15 mouse cellular contexts compared by ENCODE assay signal in genomic region chr11:32516916-32517712, GRCm38 (mm10). TPM values are rescaled to one million over a fixed set of nuclear protein-coding genes. Genes with fewer than 3 reads are reported as not detected.
DNase-seq lines count a peak whose midpoint lies in the region; ATAC-seq and TF ChIP-seq lines count a peak whose summit lies in the region.
"Had no signal": no experiment of that assay in that cellular context is flagged by ENCODE, and none has a peak within 500 bp of the region (broad histone marks: within the 10 kb centered on the region; RNA-seq: fewer than 3 reads in every experiment).

No protein-coding gene starts in this region.

- H3K36me3 ChIP-seq in forebrain, embryonic 15.5 days, result 0 out of 2 replicates have a peak, but pooled peaks cover 4% of the 10 kb centered on the region
- peaks cover 27% of the 10 kb centered on the region for H3K36me3 ChIP-seq in forebrain, embryonic 12.5 days (replicated peaks)
- peaks cover 30% of the 10 kb centered on the region for H3K36me3 ChIP-seq in heart, embryonic 12.5 days

- H3K9me3 ChIP-seq in forebrain, embryonic 15.5 days, result no peaks in the 10 kb centered on the region
- H3K9me3 ChIP-seq in forebrain, embryonic 12.5 days, result no peaks in the 10 kb centered on the region
- H3K9me3 ChIP-seq in heart, embryonic 12.5 days (replicated peaks), result no peaks in the 10 kb centered on the region
- H3K9me3 ChIP-seq: intestine, embryonic 15.5 days; lung, embryonic 15.5 days had no signal

- no peaks in the 10 kb centered on the region for H3K27me3 ChIP-seq in forebrain, embryonic 15.5 days
- H3K27me3 ChIP-seq in forebrain, embryonic 12.5 days, result no peaks in the 10 kb centered on the region
- H3K27me3 ChIP-seq in heart, embryonic 12.5 days (replicated peaks), result no peaks in the 10 kb centered on the region
- H3K27me3 ChIP-seq: intestine, embryonic 15.5 days; lung, embryonic 15.5 days had no signal

- peaks cover 5% of the 10 kb centered on the region for H3K4me1 ChIP-seq in forebrain, embryonic 15.5 days
- H3K4me1 ChIP-seq in forebrain, embryonic 12.5 days, result no peaks in the 10 kb centered on the region
- no peaks in the 10 kb centered on the region for H3K4me1 ChIP-seq in heart, embryonic 12.5 days (replicated peaks)
- H3K4me1 ChIP-seq: intestine, embryonic 15.5 days; lung, embryonic 15.5 days had no signal

- intact Hi-C loops in left cerebral cortex, adult 2 months (cut with DNase I), result loop anchor here (5.0 kb wide), 1 partner anchor 60 kb away; the partner anchor contains the start of gene Ubtd2

- H3K9ac ChIP-seq in forebrain, embryonic 15.5 days (replicated peaks), result no peak overlapping the region
- no peak overlapping the region for H3K9ac ChIP-seq in forebrain, embryonic 12.5 days
- H3K9ac ChIP-seq in heart, embryonic 12.5 days, result no peak overlapping the region
- H3K9ac ChIP-seq: intestine, embryonic 15.5 days; lung, embryonic 15.5 days had no signal

- 76% methylated on average over 8 of the region's 8 CpGs for WGBS in forebrain, embryonic 15.5 days
- WGBS in forebrain, embryonic 12.5 days, result 91% methylated on average over 8 of the region's 8 CpGs
- 79% methylated on average over 8 of the region's 8 CpGs for WGBS in heart, embryonic 12.5 days

- TF ChIP-seq CTCF in left cerebral cortex, adult 2 months (IDR thresholded peaks at IDR 0.05), result no peak; the same call in none of the 2 replicates

- DNase-seq in right cerebral cortex, adult 18-20 months, result peak; percentile 73
- no peak for DNase-seq in right cerebral cortex, postnatal 14 days
- peak; percentile 42 to 43 for DNase-seq in left cerebral cortex, adult 2 months (ENCODE audit: extremely low spot score in 1 of 2, low spot score in 2 of 2)
- DNase-seq in urinary bladder, adult 18-20 months (ENCODE audit: low spot score in 2 of 2), result no peak
- no peak for DNase-seq in c-Kit-positive CD71-positive TER-119-positive erythroid progenitor cells, embryonic 14.5 days (ENCODE audit: low spot score)
- DNase-seq: B cell, adult 2 months; embryo, embryonic 11 days; gastrocnemius, postnatal 25 days; midbrain, embryonic 14.5 days; thymus, postnatal 36 days had no signal

- peak overlapping the region; percentile 77 for H3K27ac ChIP-seq in forebrain, embryonic 15.5 days (replicated peaks)
- H3K27ac ChIP-seq in forebrain, embryonic 12.5 days, result no peak overlapping the region
- peak overlapping the region; percentile 65 for H3K27ac ChIP-seq in left cerebral cortex, adult 2 months
- H3K27ac ChIP-seq in heart, embryonic 12.5 days (ENCODE audit: poor library complexity, severe bottlenecking), result no peak overlapping the region
- H3K27ac ChIP-seq: intestine, embryonic 15.5 days; lung, embryonic 15.5 days had no signal

- peak; percentile 71 for ATAC-seq in forebrain, embryonic 15.5 days (replicated peaks)
- ATAC-seq in forebrain, embryonic 12.5 days (ENCODE audit: low FRiP score), result no peak
- ATAC-seq in heart, embryonic 12.5 days (ENCODE audit: insufficient number of reproducible peaks, low FRiP score), result no peak
- ATAC-seq: intestine, embryonic 15.5 days had no signal

- no peak overlapping the region for H3K4me3 ChIP-seq in forebrain, embryonic 15.5 days
- no peak overlapping the region for H3K4me3 ChIP-seq in forebrain, embryonic 12.5 days (replicated peaks)
- H3K4me3 ChIP-seq in left cerebral cortex, adult 2 months, result no peak overlapping the region
- H3K4me3 ChIP-seq in heart, embryonic 12.5 days, result no peak overlapping the region
- H3K4me3 ChIP-seq: intestine, embryonic 15.5 days; lung, embryonic 15.5 days had no signal

- H3K4me2 ChIP-seq in forebrain, embryonic 15.5 days (replicated peaks), result no peak overlapping the region
- no peak overlapping the region for H3K4me2 ChIP-seq in forebrain, embryonic 12.5 days
- H3K4me2 ChIP-seq in heart, embryonic 12.5 days, result no peak overlapping the region
- H3K4me2 ChIP-seq: intestine, embryonic 15.5 days; lung, embryonic 15.5 days had no signal

RNA-seq across cellular contexts. Expression of gene Efcab9, which starts 14.8 kb away (rescaled TPM):
- polyA plus RNA-seq in forebrain, embryonic 15.5 days (2015; fragmentation: Nextera tagmentation; extraction: Ambion mirVana), result 0.55 TPM in 1 of 2 replicates, not detected in the other
- polyA plus RNA-seq in forebrain, embryonic 12.5 days (2016; fragmentation: Nextera tagmentation; extraction: Ambion mirVana), result 0.27 TPM in 1 of 2 replicates, not detected in the other
- total RNA-seq in left cerebral cortex, adult 2 months (2021), result 1 to 10 TPM in 1 of 2 experiments, under 1 TPM in 1; 0.75 to 1.4 TPM
- 0.31 and 0.36 TPM in 2 replicates for polyA plus RNA-seq in heart, embryonic 12.5 days (2016; fragmentation: Nextera tagmentation; extraction: Ambion mirVana)
- polyA plus RNA-seq: midbrain, embryonic 14.5 days had no signal

RNA-seq across cellular contexts. Expression of gene Stk10, which starts 16.0 kb away (rescaled TPM):
- polyA plus RNA-seq in forebrain, embryonic 15.5 days (2015; fragmentation: Nextera tagmentation; extraction: Ambion mirVana), result 1.4 and 2.1 TPM in 2 replicates
- polyA plus RNA-seq in forebrain, embryonic 12.5 days (2016; fragmentation: Nextera tagmentation; extraction: Ambion mirVana), result 2.3 and 2.4 TPM in 2 replicates
- 1 to 10 TPM; 6.7 to 8.7 TPM for total RNA-seq in left cerebral cortex, adult 2 months (2021)
- polyA plus RNA-seq in heart, embryonic 12.5 days (2016; fragmentation: Nextera tagmentation; extraction: Ambion mirVana), result 2.9 and 3.2 TPM in 2 replicates

Comparison
In these comparisons a context has a peak if more than half of its experiments do, and no peak if none do; other contexts are left out.
1. H3K27ac ChIP-seq: peak in forebrain, embryonic 15.5 days (single experiment) and left cerebral cortex, adult 2 months (single experiment); none in forebrain, embryonic 12.5 days (single experiment) and heart, embryonic 12.5 days (single experiment).
2. DNase-seq: peak in right cerebral cortex, adult 18-20 months (single experiment) and left cerebral cortex, adult 2 months (2 of 2); none in right cerebral cortex, postnatal 14 days (single experiment), urinary bladder, adult 18-20 months (0 of 2) and c-Kit-positive CD71-positive TER-119-positive erythroid progenitor cells, embryonic 14.5 days (single experiment).